Mouse (Mus musculus) intestine, postnatal 0 days (tissue): ENCODE data around the gene Stx1b. TPM values are rescaled to one million over a fixed set of nuclear protein-coding genes. Genes with fewer than 3 reads are reported as not detected.

Experiments used
- ATAC-seq: fragments of 200-750 bp; cut with Nextera tagmentation; 2 replicates; pipeline ENCODE4 v1.8.0; 2017; ENCODE audit warnings: mild to moderate bottlenecking, moderate TSS enrichment, moderate library complexity
- H3K27ac ChIP-seq: fragments of 300-500 bp; sonication (generic); 2 replicates; pipeline ENCODE4 v1.5.1; 2014; ENCODE audit warnings: mild to moderate bottlenecking, low read depth, low read length, moderate library complexity
- H3K27me3 ChIP-seq: fragments of 300-500 bp; sonication (generic); replicated peaks from 2 replicates; pipeline ENCODE4 v1.6.1; 2014; ENCODE audit warnings: low read length, mixed read lengths; ENCODE audit not compliant: control insufficient read depth, insufficient read depth
- H3K36me3 ChIP-seq: fragments of 300-500 bp; sonication (generic); 2 replicates; pipeline ENCODE4 v1.6.1; 2014; ENCODE audit warnings: mild to moderate bottlenecking, moderate library complexity; ENCODE audit not compliant: control insufficient read depth, insufficient read depth
- H3K4me1 ChIP-seq: fragments of 300-500 bp; sonication (generic); replicated peaks from 2 replicates; pipeline ENCODE4 v1.6.1; 2014; ENCODE audit warnings: antibody characterized with exemption, low read length, mixed read lengths; ENCODE audit not compliant: control insufficient read depth, insufficient read depth
- H3K4me2 ChIP-seq: fragments of 300-500 bp; sonication (generic); replicated peaks from 2 replicates; pipeline ENCODE4 v1.6.1; 2014; ENCODE audit warnings: low read depth, mild to moderate bottlenecking, moderate library complexity
- H3K4me3 ChIP-seq: fragments of 300-500 bp; sonication (generic); 2 replicates; pipeline ENCODE4 v1.5.1; 2014; ENCODE audit warnings: low read depth, low read length
- H3K9ac ChIP-seq: fragments of 300-500 bp; sonication (generic); 2 replicates; pipeline ENCODE4 v1.6.1; 2014; ENCODE audit warnings: mild to moderate bottlenecking, low read depth, low read length
- H3K9me3 ChIP-seq: fragments of 300-500 bp; sonication (generic); 2 replicates; pipeline ENCODE4 v1.6.1; 2016; ENCODE audit warnings: mixed run types; ENCODE audit not compliant: control insufficient read depth
- CTCF ChIP-seq: sonication (generic); IDR thresholded peaks from 2 replicates; pipeline ENCODE4 v1.5.1; 2016; ENCODE audit warnings: low read depth, mild to moderate bottlenecking, control low read depth, antibody characterized with exemption, moderate library complexity
- WGBS: fragments of 180-500 bp; shearing (Covaris S2); extraction: QIAGEN DNeasy Blood & Tissue Kit; methylation state at CpG from one replicate; pipeline ENCODE4 v1.1.7; 2014; 5-methylcytosine and 5-hydroxymethylcytosine counted together
- polyA plus RNA-seq: library from polyadenylated mRNA; unstranded; fragments of >200 nt; fragmentation: Nextera tagmentation; extraction: Ambion mirVana; gene quantifications from 2 replicates; pipeline ENCODE4 v1.2.1, GENCODE M21; 2015

The Stx1b gene
- 0.74 and 1.1 TPM in 2 replicates for polyA plus RNA-seq

- no peaks in the 10 kb centered on the region for H3K27me3 ChIP-seq
Measured at GRCm38 (mm10) chr7:127824176-127824871, at the start of gene Stx1b, which contains the start of gene Stx4a. Gene Stx1b, minus strand, starts transcription at chr7:127824549. Gene Stx4a, plus strand, starts transcription at chr7:127824294.

GRCm38 (mm10) chr7:127870136-127870821 is 45.9 kb upstream of the Stx1b start:
- peaks cover 31% of the 10 kb centered on the region for H3K36me3 ChIP-seq
- H3K4me2 ChIP-seq: no peak overlapping the region
- ATAC-seq: no peak
- H3K9ac ChIP-seq: no peak overlapping the region
- no peaks in the 10 kb centered on the region for H3K9me3 ChIP-seq
- peaks cover 7% of the 10 kb centered on the region; the same call in 1 of the 2 replicates for H3K4me1 ChIP-seq
- 78% methylated on average over 5 of the region's 5 CpGs for WGBS
- H3K4me3 ChIP-seq: no peak overlapping the region
- TF ChIP-seq CTCF: peak; percentile 64
- no peak overlapping the region for H3K27ac ChIP-seq
- H3K27me3 ChIP-seq: no peaks in the 10 kb centered on the region

More at GRCm38 (mm10) chr7:127824176-127824871, at the start of gene Stx1b, which contains the start of gene Stx4a:
- H3K4me2 ChIP-seq: peak within 1 kb of the TSS; percentile 61
- H3K4me3 ChIP-seq: peak within 1 kb of the TSS; percentile 37
- peak within 1 kb of the TSS; percentile 41; the same call in 1 of the 2 replicates for H3K27ac ChIP-seq
- 7% methylated on average over 34 of the region's 38 CpGs for WGBS
- H3K4me1 ChIP-seq: no peaks in the 10 kb centered on the region
- H3K9me3 ChIP-seq: no peaks in the 10 kb centered on the region
- TF ChIP-seq CTCF: no peak
- H3K36me3 ChIP-seq: no peaks in the 10 kb centered on the region
- peak; percentile 44; the same call in 1 of the 2 replicates for ATAC-seq
- H3K9ac ChIP-seq: no peak within 1 kb of the TSS; the same call in 1 of the 2 replicates

GRCm38 (mm10) chr7:127869149-127869810 is 44.9 kb upstream of the Stx1b start:
- H3K27me3 ChIP-seq: no peaks in the 10 kb centered on the region
- no peak overlapping the region for H3K4me2 ChIP-seq
- H3K9me3 ChIP-seq: no peaks in the 10 kb centered on the region
- 0 out of 2 replicates have a peak overlapping the region, but pooled peaks have one; percentile 21 for H3K27ac ChIP-seq
- WGBS: 63% methylated on average over 3 of the region's 3 CpGs
- H3K4me3 ChIP-seq: no peak overlapping the region
- TF ChIP-seq CTCF: no peak
- no peak overlapping the region for H3K9ac ChIP-seq
- ATAC-seq: no peak
- peaks cover 3% of the 10 kb centered on the region; the same call in 1 of the 2 replicates for H3K4me1 ChIP-seq
- H3K36me3 ChIP-seq: peaks cover 35% of the 10 kb centered on the region

- 94% methylated on average over 18 of the region's 18 CpGs for WGBS
- H3K4me1 ChIP-seq: no peaks in the 10 kb centered on the region
- no peak overlapping the region for H3K27ac ChIP-seq
Measured at GRCm38 (mm10) chr7:127867641-127868040, 43.3 kb upstream of the Stx1b start.

GRCm38 (mm10) chr7:127866434-127866833 is 42.1 kb upstream of the Stx1b start:
- peaks cover 36% of the 10 kb centered on the region for H3K36me3 ChIP-seq
- no peak overlapping the region for H3K4me2 ChIP-seq
- no peaks in the 10 kb centered on the region for H3K4me1 ChIP-seq
- ATAC-seq: no peak
- H3K27ac ChIP-seq: no peak overlapping the region
- no peak overlapping the region for H3K4me3 ChIP-seq
- WGBS: 94% methylated on average over 12 of the region's 12 CpGs
- no peaks in the 10 kb centered on the region for H3K9me3 ChIP-seq
- TF ChIP-seq CTCF: no peak
- H3K9ac ChIP-seq: no peak overlapping the region
- no peaks in the 10 kb centered on the region for H3K27me3 ChIP-seq

More at GRCm38 (mm10) chr7:127867641-127868040, 43.3 kb upstream of the Stx1b start:
- H3K27me3 ChIP-seq: no peaks in the 10 kb centered on the region
- no peak overlapping the region for H3K9ac ChIP-seq
- H3K9me3 ChIP-seq: no peaks in the 10 kb centered on the region
- H3K4me3 ChIP-seq: no peak overlapping the region
- no peak for ATAC-seq
- H3K4me2 ChIP-seq: no peak overlapping the region
- peaks cover 36% of the 10 kb centered on the region for H3K36me3 ChIP-seq
- no peak for TF ChIP-seq CTCF

GRCm38 (mm10) chr7:127858258-127858657 is 33.9 kb upstream of the Stx1b start:
- Histone ChIP-seq H3K4me3 (no peak overlapping the region), H3K9me3 (no peaks in the 10 kb centered on the region), H3K4me2 (no peak overlapping the region), H3K4me1 (no peaks in the 10 kb centered on the region), H3K9ac (no peak overlapping the region), H3K36me3 (no peaks in the 10 kb centered on the region), H3K27me3 (no peaks in the 10 kb centered on the region), H3K27ac (no peak overlapping the region)
- 87% methylated on average over 6 of the region's 6 CpGs for WGBS
- ATAC-seq: no peak
- no peak for TF ChIP-seq CTCF
